Mouse (Mus musculus) activated CD4-positive, CD25-positive, alpha-beta regulatory T cell, adult 9 weeks (primary cell): ENCODE measurements around the gene Ethe1. TPM values are rescaled to one million over a fixed set of nuclear protein-coding genes. Genes with fewer than 3 reads are reported as not detected.

Experiments
- polyA plus RNA-seq: library from polyadenylated mRNA; unstranded; fragments of 100-300 nt; shearing (Covaris generic); gene quantifications from one replicate; pipeline ENCODE4 v1.2.1, GENCODE M21; 2017

The Ethe1 gene
- polyA plus RNA-seq: 16.0 TPM

DNA sequence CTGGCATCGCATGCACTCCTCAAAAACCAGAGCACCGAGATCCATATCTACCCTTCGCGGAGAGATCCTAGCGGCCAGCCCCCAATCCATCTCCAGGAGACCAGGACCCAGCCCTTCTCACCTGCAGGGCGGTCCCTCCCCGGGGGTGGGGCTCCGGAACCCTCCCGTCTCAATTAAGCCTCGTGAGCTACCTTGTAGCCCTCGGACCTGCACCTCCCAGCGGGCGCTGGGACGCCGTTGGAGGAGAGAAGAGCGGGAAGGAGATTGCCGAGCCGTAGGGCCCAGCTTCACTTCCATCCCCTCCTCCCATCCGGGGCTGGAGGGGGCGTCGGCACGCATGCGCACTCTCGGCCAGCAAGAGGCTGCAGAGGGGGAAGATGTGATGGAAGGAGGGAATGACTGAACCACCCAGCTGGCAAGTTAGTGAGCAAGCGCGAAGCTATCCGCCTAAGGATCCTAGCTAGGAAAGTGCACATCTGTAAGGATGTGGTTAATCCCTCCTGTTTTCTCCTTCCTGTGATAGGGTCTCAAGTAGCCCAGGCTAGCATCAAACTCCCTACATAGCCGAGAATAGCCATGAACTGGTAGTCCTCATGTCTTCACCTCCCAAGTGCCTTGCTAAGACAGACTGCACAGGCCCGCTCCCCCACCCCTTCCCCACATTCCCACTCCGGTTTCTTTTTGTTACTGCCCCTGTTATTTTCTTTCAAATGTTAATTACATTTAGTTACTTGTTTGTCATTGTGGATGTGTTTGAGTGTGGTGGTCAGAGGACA is at the start of gene Ethe1, which contains the start of gene Zfp575:
TSS of gene Ethe1 (plus strand) at position 214 of the 776 bp plus-strand sequence.
TSS of gene Zfp575 (minus strand) at position 312 of the 776 bp plus-strand sequence.

GRCm38 (mm10) chr7:24546068-24546614 is 41.2 kb upstream of the Ethe1 start, which contains the start of the genes Pinlyp and Xrcc1:
Pinlyp (minus strand) TSS chr7:24546118.
Xrcc1 (plus strand) TSS chr7:24546289.

GRCm38 (mm10) chr7:24610144-24610878 is 23.0 kb downstream of the Ethe1 start, which contains the start of gene Phldb3:
Phldb3 (plus strand) TSS chr7:24610763.

GRCm38 (mm10) chr7:24636264-24636663 is 48.9 kb downstream of the Ethe1 start, which contains the start of gene Lypd3:
Lypd3 (plus strand) TSS chr7:24636550.

Other genes starting within 250 kb of the Ethe1 start
- not detected for gene Lypd5, start 238.3 kb upstream of the Ethe1 start, polyA plus RNA-seq
- 147 TPM for gene Kcnn4, start 217.3 kb upstream of the Ethe1 start, polyA plus RNA-seq
- gene Smg9, start 187.9 kb upstream of the Ethe1 start, polyA plus RNA-seq: 50.9 TPM
- gene Irgc1, start 135.2 kb upstream of the Ethe1 start, polyA plus RNA-seq: 0.40 TPM
- gene Plaur, start 125.1 kb upstream of the Ethe1 start, polyA plus RNA-seq: 1.0 TPM
- gene Cadm4, start 105.5 kb upstream of the Ethe1 start, polyA plus RNA-seq: not detected
- 1.1 TPM for gene Zfp428, start 80.5 kb upstream of the Ethe1 start, polyA plus RNA-seq
- not detected for gene AC161166.1, start 75.1 kb upstream of the Ethe1 start, polyA plus RNA-seq
- 1.2 TPM for gene Irgq, start 56.9 kb upstream of the Ethe1 start, polyA plus RNA-seq
- not detected for gene Pinlyp, start 41.4 kb upstream of the Ethe1 start, polyA plus RNA-seq
- gene Xrcc1, start 41.3 kb upstream of the Ethe1 start, polyA plus RNA-seq: 66.9 TPM
- gene Zfp575, start 98 bp downstream of the Ethe1 start, polyA plus RNA-seq: 0.13 TPM
- gene Phldb3, start 23.2 kb downstream of the Ethe1 start, polyA plus RNA-seq: 1.4 TPM
- not detected for gene Lypd3, start 49.0 kb downstream of the Ethe1 start, polyA plus RNA-seq
- not detected for gene Tex101, start 89.1 kb downstream of the Ethe1 start, polyA plus RNA-seq
- not detected for gene BC049730, start 121.7 kb downstream of the Ethe1 start, polyA plus RNA-seq
- gene Gm4763, start 139.4 kb downstream of the Ethe1 start, polyA plus RNA-seq: not detected
- not detected for gene Cd177, start 172.8 kb downstream of the Ethe1 start, polyA plus RNA-seq
- gene Ceacam10, start 189.7 kb downstream of the Ethe1 start, polyA plus RNA-seq: not detected